Mouse (Mus musculus) MEL (cell line): Measurements from ENCODE around the gene Mchr1. TPM values are rescaled to one million over a fixed set of nuclear protein-coding genes. Genes with fewer than 3 reads are reported as not detected.
A peak's percentile ranks its signal among the peaks of the same experiment; 100 is the strongest.

Experiments used
- DNase-seq: peaks from one replicate; pipeline ENCODE4 v3.0.0; 2011; ENCODE audit warnings: low read depth, low spot score
- H3K27ac ChIP-seq: 2 replicates; pipeline ENCODE4 v1.5.1; 2012; ENCODE audit warnings: low read depth, mild to moderate bottlenecking, control low read depth, low read length, moderate library complexity; ENCODE audit not compliant: control insufficient read depth
- H3K27me3 ChIP-seq, 2 experiments: fragments of 150-350 bp in 1 of 2; sonication (generic) in 1 of 2; 2 replicates each; pipeline ENCODE4 v1.6.1; 2012; ENCODE audit warnings: low read length in 2 of 2, mild to moderate bottlenecking in 2 of 2, improper control_type of control experiment in 1 of 2, moderate library complexity in 1 of 2; ENCODE audit not compliant: insufficient read depth in 2 of 2, control insufficient read depth in 1 of 2
- H3K36me3 ChIP-seq, 2 experiments: 2 replicates each; pipeline ENCODE4 v1.6.1; 2012 to 2014; ENCODE audit warnings: low read length in 2 of 2, improper control_type of control experiment in 1 of 2, inconsistent platforms in 1 of 2, mild to moderate bottlenecking in 1 of 2; ENCODE audit not compliant: insufficient read depth in 2 of 2, control insufficient read depth in 1 of 2
- H3K4me1 ChIP-seq, 2 experiments: fragments of 150-350 bp in 1 of 2; sonication (generic) in 1 of 2; 2 replicates each; pipeline ENCODE4 v1.6.1; 2012; ENCODE audit warnings: low read length in 2 of 2, improper control_type of control experiment in 1 of 2, mild to moderate bottlenecking in 1 of 2; ENCODE audit not compliant: insufficient read depth in 2 of 2, control insufficient read depth in 1 of 2
- H3K4me3 ChIP-seq, 2 experiments: fragments of 150-350 bp in 1 of 2; sonication (generic) in 1 of 2; 2 replicates each; pipeline ENCODE4 v1.5.1; 2012; ENCODE audit warnings: low read depth in 2 of 2, low read length in 2 of 2, mild to moderate bottlenecking in 2 of 2, moderate library complexity in 2 of 2, control low read depth in 1 of 2, improper control_type of control experiment in 1 of 2; ENCODE audit not compliant: control insufficient read depth in 1 of 2, insufficient read depth in 1 of 2
- H3K79me2 ChIP-seq: 2 replicates; pipeline ENCODE4 v1.6.1; 2012; ENCODE audit warnings: mild to moderate bottlenecking, low read length, moderate library complexity; ENCODE audit not compliant: control insufficient read depth, poor library complexity, insufficient read depth
- H3K9ac ChIP-seq: 2 replicates; pipeline ENCODE4 v1.6.1; 2012; ENCODE audit warnings: low read depth, mild to moderate bottlenecking, control low read depth, low read length, moderate library complexity; ENCODE audit not compliant: control insufficient read depth, poor library complexity, severe bottlenecking
- H3K9me3 ChIP-seq: fragments of 150-350 bp; sonication (generic); replicated peaks from 2 replicates; pipeline ENCODE4 v1.6.1; 2012; ENCODE audit warnings: mild to moderate bottlenecking, low read length, improper control_type of control experiment, moderate library complexity; ENCODE audit not compliant: insufficient read depth
- CTCF ChIP-seq, 3 experiments: IDR thresholded peaks in 2 of 3; conservative IDR thresholded peaks in 1 of 3; 2 replicates each; pipeline ENCODE4 v1.5.1; 2011 to 2012; ENCODE audit warnings: low read length in 3 of 3, low read depth in 2 of 3, mild to moderate bottlenecking in 2 of 3, improper control_type of control experiment in 1 of 3, inconsistent platforms in 1 of 3, mixed read lengths in 1 of 3, moderate library complexity in 1 of 3; ENCODE audit not compliant: control insufficient read depth in 1 of 3, insufficient read depth in 1 of 3, poor library complexity in 1 of 3, severe bottlenecking in 1 of 3
- E2F4 ChIP-seq: IDR thresholded peaks from 2 replicates; pipeline ENCODE4 v1.6.1; 2011; ENCODE audit warnings: low read depth, low read length, improper control_type of control experiment, borderline replicate concordance
- ELF1 ChIP-seq: IDR thresholded peaks from 2 replicates; pipeline ENCODE4 v1.6.1; 2014; ENCODE audit warnings: low read depth, mild to moderate bottlenecking, inconsistent platforms, low read length, improper control_type of control experiment, moderate library complexity
- EP300 ChIP-seq, 2 experiments: IDR thresholded peaks; 2 replicates each; pipeline ENCODE4 v1.6.1; 2011; ENCODE audit warnings: improper control_type of control experiment in 2 of 2, low read length in 2 of 2, low read depth in 1 of 2, mild to moderate bottlenecking in 1 of 2
- ETS1 ChIP-seq: IDR thresholded peaks from 2 replicates; pipeline ENCODE4 v1.6.1; 2012; ENCODE audit warnings: low read depth, mild to moderate bottlenecking, inconsistent platforms, low read length, improper control_type of control experiment, moderate library complexity
- GATA1 ChIP-seq: IDR thresholded peaks from 2 replicates; pipeline ENCODE4 v1.6.1; 2011; ENCODE audit warnings: low read depth, low read length, improper control_type of control experiment
- JUND ChIP-seq: IDR thresholded peaks from 2 replicates; pipeline ENCODE4 v1.6.1; 2011; ENCODE audit warnings: low read depth, mild to moderate bottlenecking, improper control_type of control experiment, low read length
- KAT2A ChIP-seq: conservative IDR thresholded peaks from 2 replicates; pipeline ENCODE4 v1.6.1; 2012; ENCODE audit warnings: low read depth, low read length, improper control_type of control experiment, inconsistent platforms
- MAFK ChIP-seq: IDR thresholded peaks from 2 replicates; pipeline ENCODE4 v1.6.1; 2011; ENCODE audit warnings: low read depth, mild to moderate bottlenecking, low read length, improper control_type of control experiment, borderline replicate concordance
- MAX ChIP-seq: IDR thresholded peaks from 2 replicates; pipeline ENCODE4 v1.6.1; 2011; ENCODE audit warnings: low read length, improper control_type of control experiment
- MXI1 ChIP-seq: IDR thresholded peaks from 2 replicates; pipeline ENCODE4 v1.6.1; 2011; ENCODE audit warnings: mild to moderate bottlenecking, low read depth, low read length, improper control_type of control experiment
- MYB ChIP-seq: IDR thresholded peaks from 2 replicates; pipeline ENCODE4 v1.6.1; 2011; ENCODE audit warnings: mild to moderate bottlenecking, low read depth, low read length, improper control_type of control experiment
- POLR2A ChIP-seq, 2 experiments: IDR thresholded peaks; 2 replicates each; pipeline ENCODE4 v1.6.1; 2011 to 2012; ENCODE audit warnings: low read length in 2 of 2, mild to moderate bottlenecking in 2 of 2, control low read depth in 1 of 2, improper control_type of control experiment in 1 of 2, low read depth in 1 of 2, moderate library complexity in 1 of 2; ENCODE audit not compliant: control insufficient read depth in 1 of 2, insufficient read depth in 1 of 2, poor library complexity in 1 of 2
- RAD21 ChIP-seq: IDR thresholded peaks from 2 replicates; pipeline ENCODE4 v1.6.1; 2011; ENCODE audit warnings: mild to moderate bottlenecking, low read depth, low read length, improper control_type of control experiment
- RCOR1 ChIP-seq: IDR thresholded peaks from 2 replicates; pipeline ENCODE4 v1.6.1; 2012; ENCODE audit warnings: low read depth, mild to moderate bottlenecking, inconsistent platforms, low read length, improper control_type of control experiment
- SIN3A ChIP-seq: IDR thresholded peaks from 2 replicates; pipeline ENCODE4 v1.6.1; 2012; ENCODE audit warnings: low read length, improper control_type of control experiment, inconsistent platforms
- TAL1 ChIP-seq: IDR thresholded peaks from 2 replicates; pipeline ENCODE4 v1.6.1; 2012; ENCODE audit warnings: mild to moderate bottlenecking, inconsistent platforms, low read length, moderate library complexity, mixed read lengths
- TBP ChIP-seq: IDR thresholded peaks from 2 replicates; pipeline ENCODE4 v1.8.0; 2011; ENCODE audit warnings: low read depth, low read length, improper control_type of control experiment
- ZC3H11A ChIP-seq: IDR thresholded peaks from 2 replicates; pipeline ENCODE4 v1.6.1; 2012; ENCODE audit warnings: low read depth, mild to moderate bottlenecking, inconsistent platforms, low read length, improper control_type of control experiment
- polyA plus RNA-seq, 2 experiments: library from polyadenylated mRNA; stranded (reverse) in 1 of 2; unstranded in 1 of 2; fragments of >175 nt in 1 of 2; fragments of >200 nt in 1 of 2; gene quantifications; 2 replicates each; pipeline versions ENCODE4 v1.2.1 to v1.2.4; 2012; ENCODE audit warnings: low replicate concordance in 2 of 2, low read depth in 1 of 2; ENCODE audit not compliant: insufficient read length in 2 of 2, insufficient read depth in 1 of 2, missing spikeins in 1 of 2
- total RNA-seq: library from RNA; depleted of rRNA; stranded (reverse); fragments of 300-350 nt; gene quantifications from 2 replicates; pipeline ENCODE4 v1.2.3, GENCODE M21; 2012

Mchr1 gene
- total and polyA plus RNA-seq, 3 experiments = not detected

DNA sequence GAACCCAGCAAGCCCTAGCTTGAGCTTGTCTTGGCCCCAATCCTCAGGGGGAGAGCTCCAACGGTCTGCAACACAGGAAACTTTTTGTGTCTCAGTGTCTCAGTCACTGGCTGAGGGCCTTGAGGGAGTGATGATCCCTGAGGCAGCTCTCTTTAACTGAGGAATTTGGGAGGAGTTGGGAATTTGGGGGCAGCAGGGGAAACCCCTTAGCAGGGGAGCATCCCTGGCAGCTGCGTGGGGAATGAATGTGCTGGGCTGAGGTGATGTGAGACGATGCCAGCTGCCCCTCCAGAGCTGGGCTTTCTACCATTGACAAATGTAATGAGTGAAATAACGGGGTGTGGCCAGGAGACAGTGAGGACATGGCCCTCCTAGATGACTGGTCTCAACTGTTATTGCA is 39.9 kb upstream of the Mchr1 start:
- H3K9me3 ChIP-seq = no peaks in the 10 kb centered on the region
- H3K27me3 ChIP-seq = no peaks in the 10 kb centered on the region
- H3K9ac ChIP-seq = no peak overlapping the region
- peaks cover 3 to 11% of the 10 kb centered on the region in 2 experiments; a peak in 2 of 4 replicates for H3K4me1 ChIP-seq
- H3K79me2 ChIP-seq = no peaks in the 10 kb centered on the region
- no peak for DNase-seq
- TF ChIP-seq GATA1 = no peak
- no peak for TF ChIP-seq ZC3H11A
- TF ChIP-seq MAX = no peak
- no peak for TF ChIP-seq RCOR1
- no peak for TF ChIP-seq RAD21
- no peak for TF ChIP-seq TBP
- TF ChIP-seq SIN3A = no peak
- no peak for TF ChIP-seq MAFK
- no peak for TF ChIP-seq E2F4
- TF ChIP-seq KAT2A = no peak
- TF ChIP-seq TAL1 = no peak
- TF ChIP-seq POLR2A (IDR thresholded peaks at IDR 0.05; ENCODE audit: control insufficient read depth in 1 of 2, insufficient read depth in 1 of 2, low read depth in 1 of 2, low read length in 2 of 2, poor library complexity in 1 of 2) = no peak
- no peak for TF ChIP-seq EP300 (IDR thresholded peaks at IDR 0.05; ENCODE audit: low read depth in 1 of 2, low read length in 2 of 2)
- no peak overlapping the region for H3K4me3 ChIP-seq
- H3K27ac ChIP-seq = no peak overlapping the region
- H3K36me3 ChIP-seq = 0 out of 4 replicates have a peak, but pooled peaks cover 0 to 2% of the 10 kb centered on the region in 2 experiments

DNA sequence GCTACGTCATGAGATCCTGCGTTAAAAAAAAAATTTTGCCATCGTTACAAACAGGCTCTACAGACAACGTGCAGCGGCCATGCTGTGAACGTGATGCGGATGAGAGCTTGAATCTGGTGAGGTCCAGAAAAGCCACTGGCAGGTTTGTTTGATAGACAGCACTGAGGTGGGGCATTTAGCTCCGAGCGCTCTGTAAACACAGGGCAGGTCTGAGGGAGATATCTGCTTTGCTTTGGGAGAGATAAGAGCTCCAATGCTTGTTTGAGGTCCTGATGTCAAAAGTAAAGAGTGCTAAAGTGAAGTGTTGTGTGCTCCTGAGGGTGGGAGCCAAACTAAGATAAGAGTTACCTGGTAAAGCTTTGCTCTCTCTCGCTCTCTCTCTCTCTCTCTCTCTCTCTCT is 38.1 kb upstream of the Mchr1 start:
- Histone ChIP-seq H3K4me3 (no peak overlapping the region), H3K36me3 (no peaks in the 10 kb centered on the region), H3K4me1 (peaks cover 0 to 6% of the 10 kb centered on the region in 2 experiments; a peak in 2 of 4 replicates), H3K9ac (no peak overlapping the region), H3K9me3 (no peaks in the 10 kb centered on the region), H3K27me3 (no peaks in the 10 kb centered on the region), H3K79me2 (no peaks in the 10 kb centered on the region), H3K27ac (no peak overlapping the region)
- TF ChIP-seq CTCF (IDR thresholded peaks at IDR 0.05 in 2 of 3, conservative IDR thresholded peaks at IDR 0.05 in 1 of 3; ENCODE audit: control insufficient read depth in 1 of 3, insufficient read depth in 1 of 3, low read depth in 2 of 3, low read length in 3 of 3, poor library complexity in 1 of 3, severe bottlenecking in 1 of 3) = no peak
- TF ChIP-seq ELF1 = no peak
- no peak for TF ChIP-seq EP300 (IDR thresholded peaks at IDR 0.05; ENCODE audit: low read depth in 1 of 2, low read length in 2 of 2)
- TF ChIP-seq KAT2A = no peak
- 0 out of 2 replicates have a peak, but pooled peaks have one; percentile 8 for TF ChIP-seq ETS1
- peak; percentile 65 for TF ChIP-seq GATA1
- 0 out of 2 replicates have a peak, but pooled peaks have one; percentile 23 for TF ChIP-seq MXI1
- TF ChIP-seq JUND = no peak
- peak; percentile 22; the same call in 1 of the 2 replicates for TF ChIP-seq RCOR1
- no peak for TF ChIP-seq MYB
- peak; percentile 50 for DNase-seq
